Mouse (Mus musculus) gastrocnemius, postnatal 10 days (tissue): Measurements from ENCODE around the gene Tlr6. TPM values are rescaled to one million over a fixed set of nuclear protein-coding genes. Genes with fewer than 3 reads are reported as not detected.
A peak's percentile ranks its signal among the peaks of the same experiment; 100 is the strongest.

ENCODE experiments used
- DNase-seq: peaks from one replicate; pipeline ENCODE4 v3.0.0; 2021; ENCODE audit warnings: mixed read lengths
- microRNA-seq, 2 experiments: library from miRNA; unstranded; fragments of <30 nt; microRNA quantifications; one replicate each; pipeline ENCODE4 v1.2.0; 2021
- total RNA-seq, 2 experiments: library from RNA; stranded (reverse); gene quantifications; 2 replicates each; pipeline ENCODE4 v1.2.3; 2021

The Tlr6 gene
- total RNA-seq, 2 experiments from 2014 or later = 1.8 to 2.3 TPM

- DNase-seq = no peak
Observed at GRCm38 (mm10) chr5:64932215-64932614, 27.7 kb downstream of the Tlr6 start.

GRCm38 (mm10) chr5:64922891-64923381 lies 37.0 kb downstream of the Tlr6 start:
- DNase-seq = no peak

GRCm38 (mm10) chr5:64918616-64919597 lies 41.0 kb downstream of the Tlr6 start:
- DNase-seq = no peak

- no peak for DNase-seq
Observed at GRCm38 (mm10) chr5:64917721-64918120, 42.2 kb downstream of the Tlr6 start.

GRCm38 (mm10) chr5:64917161-64917560 lies 42.7 kb downstream of the Tlr6 start:
- DNase-seq = no peak

- no peak for DNase-seq
Observed at GRCm38 (mm10) chr5:64908585-64909284, 51.2 kb downstream of the Tlr6 start.

- DNase-seq = no peak
Observed at GRCm38 (mm10) chr5:64907906-64908305, 52.0 kb downstream of the Tlr6 start.

- DNase-seq = peak; percentile 6
Observed at GRCm38 (mm10) chr5:64905516-64906271, 54.2 kb downstream of the Tlr6 start.

Small RNA genes lying within 50 kb of the gene (microRNA-seq; reads per million reads assigned to microRNA genes)
- gene Mir574 = 174 to 213 reads per million in 2 experiments

Other genes with a start within 250 kb of the Tlr6 start
- gene Klf3, start 156.7 kb downstream of the Tlr6 start, total RNA-seq = 10 to 100 TPM; 31.7 to 46.3 TPM
- under 1 TPM; 0.68 to 0.75 TPM for gene Tlr1, start 26.5 kb downstream of the Tlr6 start, total RNA-seq
- 10 to 100 TPM; 38.2 to 48.7 TPM for gene Fam114a1, start 10.0 kb upstream of the Tlr6 start, total RNA-seq
- under 1 TPM in 1 of 2 experiments, not detected in 1; 0.23 TPM for gene Tmem156, start 132.0 kb upstream of the Tlr6 start, total RNA-seq
- 10 to 100 TPM; 12.1 to 15.1 TPM for gene Klhl5, start 147.4 kb upstream of the Tlr6 start, total RNA-seq
- 1 to 10 TPM; 2.3 to 3.1 TPM for gene Wdr19, start 239.6 kb upstream of the Tlr6 start, total RNA-seq